Mouse (Mus musculus): Measurements from ENCODE around the gene Sart1. TPM values are rescaled to one million over a fixed set of nuclear protein-coding genes. Genes with fewer than 3 reads are reported as not detected.

Gene Sart1
- polyA plus RNA-seq, 1 experiment, result 15.8 TPM

DNA sequence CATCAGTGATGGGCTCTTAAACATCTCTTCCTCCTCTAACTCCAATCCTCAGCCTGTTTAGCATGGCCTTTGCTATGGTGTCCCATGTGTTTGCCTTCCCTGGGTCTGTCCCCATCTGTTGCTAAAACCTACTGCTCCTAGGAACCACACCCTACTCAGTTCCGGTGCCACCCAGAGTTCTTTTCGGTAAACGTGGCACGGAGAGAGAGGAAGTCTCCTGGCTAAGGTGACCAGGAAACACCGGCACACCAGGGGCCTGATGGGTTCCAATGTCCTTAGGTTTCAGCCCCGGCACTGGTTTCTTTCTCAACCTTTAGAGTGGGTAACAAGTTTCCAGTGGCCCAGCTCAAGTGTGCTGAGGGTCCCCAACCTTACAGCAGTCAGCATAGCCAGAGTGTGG, 32.1 kb upstream of the Sart1 start:
- Histone ChIP-seq H3K36me3 (ENCODE audit: control insufficient read depth) (peaks cover 31% of the 10 kb centered on the region), H3K9me3 (ENCODE audit: control insufficient read depth, low read length) (no peaks in the 10 kb centered on the region), H3K4me3 (replicated peaks) (no peak overlapping the region), H3K4me1 (ENCODE audit: control insufficient read depth) (peaks cover 29% of the 10 kb centered on the region), H3K27me3 (ENCODE audit: control insufficient read depth) (no peaks in the 10 kb centered on the region)
- TF ChIP-seq GATA1 (IDR thresholded peaks at IDR 0.05; ENCODE audit: low read length) (no peak), TAL1 (IDR thresholded peaks at IDR 0.05; ENCODE audit: low read length) (no peak)

DNA sequence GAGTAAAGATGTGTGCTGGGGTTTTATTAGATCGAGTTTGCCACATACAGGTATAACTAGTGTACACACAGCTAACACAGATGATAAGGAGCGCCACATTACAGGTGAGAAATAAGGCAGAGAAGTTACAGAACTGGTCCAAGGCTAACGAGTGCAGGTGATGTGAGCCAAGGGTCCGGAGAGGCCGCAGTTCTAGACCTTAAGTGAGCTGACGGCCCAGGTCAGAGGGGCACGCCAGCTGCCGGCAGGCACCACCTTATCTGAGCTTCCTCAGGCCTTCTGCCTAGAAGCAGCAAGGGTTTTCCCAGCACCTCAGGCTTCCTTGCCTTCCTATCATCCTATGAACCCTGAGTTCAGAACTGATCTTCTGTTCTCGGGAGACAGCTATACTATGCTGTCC, 31.1 kb upstream of the Sart1 start:
- no peak overlapping the region for H3K4me3 ChIP-seq (replicated peaks)
- H3K4me1 ChIP-seq (ENCODE audit: control insufficient read depth), result peaks cover 25% of the 10 kb centered on the region
- TF ChIP-seq TAL1 (IDR thresholded peaks at IDR 0.05; ENCODE audit: low read length) (no peak), GATA1 (IDR thresholded peaks at IDR 0.05; ENCODE audit: low read length) (no peak)
- peaks cover 31% of the 10 kb centered on the region for H3K36me3 ChIP-seq (ENCODE audit: control insufficient read depth)
- no peaks in the 10 kb centered on the region for H3K9me3 ChIP-seq (ENCODE audit: control insufficient read depth, low read length)
- H3K27me3 ChIP-seq (ENCODE audit: control insufficient read depth), result no peaks in the 10 kb centered on the region

DNA sequence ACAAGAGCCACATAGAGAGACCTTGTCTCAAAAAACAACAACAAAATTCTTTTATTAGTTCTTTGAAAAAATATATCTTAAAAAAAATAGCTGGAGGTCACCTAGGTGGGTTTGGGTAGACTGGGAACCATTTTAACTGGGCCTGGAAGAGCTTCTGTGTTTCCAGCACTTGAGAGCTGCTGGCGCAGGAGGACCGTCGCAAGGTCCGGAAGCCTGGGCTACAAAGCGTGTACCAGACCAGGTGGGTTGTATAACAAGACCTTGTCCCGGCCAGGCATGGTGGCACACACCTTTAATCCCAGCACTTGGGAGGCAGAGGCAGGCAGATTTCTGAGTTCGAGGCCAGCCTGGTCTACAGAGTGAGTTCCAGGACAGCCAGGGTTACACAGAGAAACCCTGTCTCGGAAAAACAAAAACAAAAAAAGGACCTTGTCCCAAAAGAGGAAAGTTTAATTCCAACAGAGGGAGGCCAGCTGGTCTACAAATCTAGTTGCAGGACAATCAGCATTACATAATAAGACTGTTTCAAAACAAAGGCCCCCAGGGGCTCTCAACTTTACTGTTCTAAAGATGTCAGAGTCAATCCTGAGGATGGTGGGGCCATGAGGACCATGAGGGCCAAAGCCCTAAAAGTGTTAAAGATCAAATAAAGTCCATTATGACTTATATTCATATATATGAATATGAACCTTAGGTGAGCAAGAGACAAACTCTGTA, 30.4 kb upstream of the Sart1 start:
- Histone ChIP-seq H3K9me3 (ENCODE audit: control insufficient read depth, low read length) (no peaks in the 10 kb centered on the region), H3K4me1 (ENCODE audit: control insufficient read depth) (peaks cover 24% of the 10 kb centered on the region), H3K27me3 (ENCODE audit: control insufficient read depth) (no peaks in the 10 kb centered on the region), H3K4me3 (replicated peaks) (no peak overlapping the region), H3K36me3 (ENCODE audit: control insufficient read depth) (peaks cover 31% of the 10 kb centered on the region)
- TF ChIP-seq GATA1 (IDR thresholded peaks at IDR 0.05; ENCODE audit: low read length) (no peak), TAL1 (IDR thresholded peaks at IDR 0.05; ENCODE audit: low read length) (no peak)

DNA sequence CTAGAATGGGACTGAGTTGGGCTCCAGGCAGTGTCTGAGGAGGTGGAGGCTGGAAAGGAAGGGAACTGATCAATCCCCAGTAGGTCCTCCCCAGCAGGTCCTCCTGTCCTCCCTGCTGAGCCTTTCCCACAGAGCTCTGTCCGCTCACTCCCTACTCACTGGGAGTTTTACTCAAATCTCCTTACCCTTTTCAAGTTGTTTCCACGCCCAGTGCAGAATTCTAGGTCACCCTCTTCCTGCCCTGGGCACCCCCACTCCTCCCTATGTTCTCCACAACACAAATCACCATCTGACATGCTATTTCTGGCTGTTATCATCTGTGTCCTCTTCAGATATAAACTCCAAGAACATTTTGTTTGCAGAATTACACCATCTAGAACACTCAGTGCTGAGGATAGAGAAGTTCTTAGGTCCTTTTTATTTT, 26.0 kb upstream of the Sart1 start:
- Histone ChIP-seq H3K4me1 (ENCODE audit: control insufficient read depth) (peaks cover 5% of the 10 kb centered on the region; the same call in 1 of the 2 replicates), H3K36me3 (ENCODE audit: control insufficient read depth) (peaks cover under 1% of the 10 kb centered on the region), H3K9me3 (ENCODE audit: control insufficient read depth, low read length) (no peaks in the 10 kb centered on the region), H3K4me3 (replicated peaks) (no peak overlapping the region), H3K27me3 (ENCODE audit: control insufficient read depth) (no peaks in the 10 kb centered on the region)
- no peak for TF ChIP-seq TAL1 (IDR thresholded peaks at IDR 0.05; ENCODE audit: low read length)
- no peak for TF ChIP-seq GATA1 (IDR thresholded peaks at IDR 0.05; ENCODE audit: low read length)

DNA sequence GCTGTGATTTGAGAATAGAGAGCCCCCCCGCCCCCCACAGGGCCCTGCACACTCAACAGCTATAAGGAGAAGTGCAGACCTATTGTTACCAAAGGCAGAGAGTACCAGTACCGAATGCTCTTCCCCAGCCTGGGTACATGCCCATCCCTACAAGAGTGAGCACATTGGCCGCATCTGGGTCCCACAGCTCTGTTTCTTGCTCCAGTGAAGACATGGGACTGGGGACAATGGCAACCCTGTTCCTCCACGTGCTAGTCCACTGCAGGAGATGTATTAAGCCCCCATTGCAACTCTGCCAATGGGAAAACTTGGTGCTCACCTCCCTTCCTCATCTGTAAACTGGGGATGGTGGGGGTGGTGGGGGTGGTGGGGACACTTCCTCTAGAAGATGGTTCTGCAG, 25.3 kb upstream of the Sart1 start:
- Histone ChIP-seq H3K4me3 (replicated peaks) (no peak overlapping the region), H3K36me3 (ENCODE audit: control insufficient read depth) (no peaks in the 10 kb centered on the region), H3K9me3 (ENCODE audit: control insufficient read depth, low read length) (no peaks in the 10 kb centered on the region), H3K27me3 (ENCODE audit: control insufficient read depth) (no peaks in the 10 kb centered on the region), H3K4me1 (ENCODE audit: control insufficient read depth) (peaks cover 7% of the 10 kb centered on the region)
- no peak for TF ChIP-seq GATA1 (IDR thresholded peaks at IDR 0.05; ENCODE audit: low read length)
- TF ChIP-seq TAL1 (IDR thresholded peaks at IDR 0.05; ENCODE audit: low read length), result no peak

DNA sequence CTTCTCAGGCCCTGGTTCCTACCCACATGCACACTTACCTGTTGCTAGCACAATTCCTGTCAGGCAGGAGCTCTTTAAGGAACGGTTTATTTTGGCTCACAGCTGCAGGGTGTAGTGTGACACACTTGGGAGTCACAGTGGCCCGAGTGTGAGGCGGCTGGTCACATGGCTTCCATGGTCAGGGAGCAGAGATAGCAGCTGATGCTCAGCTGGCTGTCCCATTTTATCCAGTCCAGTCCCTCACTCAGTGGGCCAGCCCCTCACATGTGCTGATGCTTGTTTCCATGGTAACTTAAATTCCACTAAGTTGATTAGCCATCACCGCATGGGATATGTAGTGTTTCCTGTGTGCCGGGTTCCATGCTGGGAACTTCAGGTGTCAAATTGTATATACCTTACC, 23.5 kb upstream of the Sart1 start:
- TF ChIP-seq TAL1 (IDR thresholded peaks at IDR 0.05; ENCODE audit: low read length) (no peak), GATA1 (IDR thresholded peaks at IDR 0.05; ENCODE audit: low read length) (no peak)
- Histone ChIP-seq H3K4me3 (replicated peaks) (no peak overlapping the region), H3K4me1 (ENCODE audit: control insufficient read depth) (peaks cover 7% of the 10 kb centered on the region), H3K9me3 (ENCODE audit: control insufficient read depth, low read length) (no peaks in the 10 kb centered on the region), H3K27me3 (ENCODE audit: control insufficient read depth) (no peaks in the 10 kb centered on the region), H3K36me3 (ENCODE audit: control insufficient read depth) (no peaks in the 10 kb centered on the region)

DNA sequence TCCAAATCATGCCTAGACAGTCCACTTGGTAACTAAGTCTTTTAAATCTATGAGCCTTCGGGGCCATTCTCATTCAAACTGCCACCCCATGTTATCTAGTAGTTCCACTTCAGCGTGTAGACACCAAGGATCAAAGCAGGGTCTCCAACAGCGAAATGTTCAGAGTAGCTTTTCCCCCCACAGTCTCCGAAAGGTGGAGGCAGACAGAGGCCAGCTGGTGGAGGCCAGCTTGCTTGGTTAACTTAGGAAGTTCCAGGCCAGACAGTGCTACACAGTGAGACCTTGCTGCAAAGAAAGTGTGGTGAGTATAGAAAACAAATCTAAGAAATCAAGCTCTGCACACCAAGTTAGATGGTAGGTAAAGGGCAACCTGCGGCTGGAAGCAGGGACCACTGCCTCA, 22.1 kb upstream of the Sart1 start:
- TF ChIP-seq TAL1 (IDR thresholded peaks at IDR 0.05; ENCODE audit: low read length) (no peak), GATA1 (IDR thresholded peaks at IDR 0.05; ENCODE audit: low read length) (no peak)
- Histone ChIP-seq H3K9me3 (ENCODE audit: control insufficient read depth, low read length) (no peaks in the 10 kb centered on the region), H3K4me3 (replicated peaks) (no peak overlapping the region), H3K27me3 (ENCODE audit: control insufficient read depth) (no peaks in the 10 kb centered on the region), H3K4me1 (ENCODE audit: control insufficient read depth) (peaks cover 7% of the 10 kb centered on the region), H3K36me3 (ENCODE audit: control insufficient read depth) (no peaks in the 10 kb centered on the region)

DNA sequence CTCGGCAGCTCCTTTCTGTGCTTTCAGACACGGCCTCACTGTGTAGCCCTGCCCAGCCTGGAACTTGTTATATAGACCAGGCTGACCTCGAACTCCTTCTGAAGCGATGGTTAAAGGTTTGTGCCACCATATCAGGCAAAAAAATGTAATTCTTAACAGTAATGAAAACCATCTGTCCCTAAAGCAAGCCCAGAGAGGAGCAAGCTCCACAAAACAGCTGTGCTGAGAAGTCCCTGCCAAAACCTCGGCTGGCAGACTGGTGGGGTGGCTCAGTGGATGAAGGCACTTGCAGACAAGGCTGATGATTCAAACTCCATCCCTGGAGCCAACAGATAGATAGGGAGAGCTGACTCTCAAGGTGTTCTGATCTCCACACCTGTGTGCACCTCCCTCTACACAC, 20.6 kb upstream of the Sart1 start:
- Histone ChIP-seq H3K36me3 (ENCODE audit: control insufficient read depth) (no peaks in the 10 kb centered on the region), H3K4me1 (ENCODE audit: control insufficient read depth) (peaks cover 2% of the 10 kb centered on the region; the same call in 1 of the 2 replicates), H3K4me3 (replicated peaks) (no peak overlapping the region), H3K9me3 (ENCODE audit: control insufficient read depth, low read length) (no peaks in the 10 kb centered on the region), H3K27me3 (ENCODE audit: control insufficient read depth) (no peaks in the 10 kb centered on the region)
- TF ChIP-seq TAL1 (IDR thresholded peaks at IDR 0.05; ENCODE audit: low read length), result no peak
- no peak for TF ChIP-seq GATA1 (IDR thresholded peaks at IDR 0.05; ENCODE audit: low read length)

DNA sequence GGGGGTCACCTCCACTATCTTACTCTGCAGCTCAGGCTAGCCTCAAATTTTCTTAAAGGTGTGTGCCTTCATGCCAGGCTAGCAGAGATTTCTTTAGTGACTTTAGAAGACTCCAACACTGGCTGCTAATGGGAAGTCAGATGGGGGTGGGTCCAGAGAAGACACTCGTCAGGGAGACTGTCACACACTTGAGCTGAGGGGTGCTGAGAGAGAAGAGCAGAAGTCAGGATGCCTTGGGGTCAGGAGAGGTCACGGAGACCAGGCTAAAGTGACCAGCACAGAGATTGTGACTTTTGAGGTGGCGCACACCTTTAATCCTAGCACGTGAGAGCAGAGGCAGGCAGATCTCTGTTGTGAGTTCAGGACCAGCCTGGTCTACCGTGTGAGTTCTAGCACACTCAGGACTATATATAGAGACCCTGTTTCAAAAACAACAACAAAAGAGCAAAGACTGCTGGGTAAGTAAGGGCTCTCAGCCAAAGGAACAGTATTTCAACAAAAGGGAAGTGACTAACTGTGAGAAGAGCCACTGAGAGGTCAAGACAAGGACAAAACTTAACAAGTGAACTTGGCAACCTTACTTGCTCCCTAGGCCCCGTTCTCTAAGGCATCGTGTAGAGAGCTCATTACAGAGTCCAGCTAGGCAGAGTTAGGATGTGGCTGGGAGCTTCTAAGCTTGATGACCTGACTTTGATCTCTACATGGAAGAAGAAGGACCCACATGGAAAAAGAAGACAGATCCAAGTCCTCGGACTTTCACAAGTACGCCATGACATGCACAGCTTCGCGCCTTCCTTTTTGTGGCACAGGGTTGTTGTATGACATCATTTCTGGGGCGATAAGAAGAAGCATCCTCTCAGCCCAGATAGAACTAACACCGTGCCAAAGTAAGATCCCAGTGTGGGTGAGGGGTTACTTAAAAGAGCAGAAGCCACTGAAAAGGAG, 19.8 kb upstream of the Sart1 start:
- Histone ChIP-seq H3K9me3 (ENCODE audit: control insufficient read depth, low read length) (no peaks in the 10 kb centered on the region), H3K4me3 (replicated peaks) (no peak overlapping the region), H3K4me1 (ENCODE audit: control insufficient read depth) (peaks cover 2% of the 10 kb centered on the region; the same call in 1 of the 2 replicates), H3K27me3 (ENCODE audit: control insufficient read depth) (no peaks in the 10 kb centered on the region), H3K36me3 (ENCODE audit: control insufficient read depth) (no peaks in the 10 kb centered on the region)
- TF ChIP-seq GATA1 (IDR thresholded peaks at IDR 0.05; ENCODE audit: low read length) (no peak), TAL1 (IDR thresholded peaks at IDR 0.05; ENCODE audit: low read length) (no peak)
